In the genomic region with DNA sequence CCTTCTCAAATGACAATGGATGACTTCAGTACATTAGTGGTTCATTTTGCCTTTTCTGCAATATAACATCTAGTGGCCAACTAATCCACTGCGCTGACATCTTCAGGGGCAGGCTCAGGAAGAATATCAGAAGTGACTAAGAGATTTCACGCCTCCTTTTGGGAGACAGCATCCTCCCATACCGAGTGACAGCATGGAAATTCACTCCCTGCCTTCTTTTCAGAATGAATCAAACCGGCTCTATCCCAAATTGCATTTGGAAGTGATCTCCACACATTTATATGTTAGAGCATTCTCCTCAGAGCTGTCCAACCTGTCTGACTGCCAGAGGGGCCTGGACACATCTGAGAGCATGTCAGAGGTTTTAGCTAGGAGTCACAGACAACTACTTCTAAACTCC, we compare ENCODE assay signal across 17 mouse cellular contexts.
"Had no signal": no experiment of that assay in that cellular context is flagged by ENCODE, and none has a peak within 500 bp of the region (broad histone marks: within the 10 kb centered on the region; RNA-seq: fewer than 3 reads in every experiment).

No protein-coding gene starts in this region.

- DNase-seq: liver, postnatal 0 days; lung, adult 2 months; lung, postnatal 14 days; lung, postnatal 36 days; thymus, adult 2 months; thymus, postnatal 25 days; thymus, postnatal 4 days had no signal

- H3K4me3 ChIP-seq: liver, embryonic 15.5 days; lung, embryonic 15.5 days; megakaryocyte, embryonic 14.5 days; midbrain, embryonic 12.5 days; midbrain, embryonic 15.5 days; neural tube, embryonic 12.5 days; stomach, embryonic 15.5 days had no signal

- H3K9me3 ChIP-seq: liver, embryonic 15.5 days; lung, embryonic 15.5 days; midbrain, embryonic 12.5 days; midbrain, embryonic 15.5 days; neural tube, embryonic 12.5 days; stomach, embryonic 15.5 days had no signal

- H3K36me3 ChIP-seq: liver, embryonic 15.5 days; lung, embryonic 15.5 days; midbrain, embryonic 12.5 days; midbrain, embryonic 15.5 days; neural tube, embryonic 12.5 days; stomach, embryonic 15.5 days had no signal

- H3K27ac ChIP-seq: liver, embryonic 15.5 days; lung, embryonic 15.5 days; macrophage; midbrain, embryonic 12.5 days; midbrain, embryonic 15.5 days; neural tube, embryonic 12.5 days; stomach, embryonic 15.5 days; stomach, postnatal 0 days had no signal

- H3K4me1 ChIP-seq: liver, embryonic 15.5 days; megakaryocyte, embryonic 14.5 days had no signal

- H3K9ac ChIP-seq: liver, embryonic 15.5 days; liver, postnatal 0 days; lung, embryonic 15.5 days; midbrain, embryonic 12.5 days; midbrain, embryonic 15.5 days; neural tube, embryonic 12.5 days; stomach, embryonic 15.5 days had no signal

- ATAC-seq: liver, postnatal 0 days; lung, postnatal 0 days; midbrain, embryonic 15.5 days had no signal

- H3K27me3 ChIP-seq: liver, embryonic 15.5 days; lung, embryonic 15.5 days; megakaryocyte, embryonic 14.5 days; midbrain, embryonic 12.5 days; midbrain, embryonic 15.5 days; neural tube, embryonic 12.5 days; stomach, embryonic 15.5 days had no signal

- H3K4me2 ChIP-seq: liver, embryonic 15.5 days; lung, embryonic 15.5 days; midbrain, embryonic 12.5 days; midbrain, embryonic 15.5 days; neural tube, embryonic 12.5 days; stomach, embryonic 15.5 days had no signal
